Mouse (Mus musculus) kidney, embryonic 16.5 days (tissue): ENCODE measurements around the gene Polr1e. TPM values are rescaled to one million over a fixed set of nuclear protein-coding genes. Genes with fewer than 3 reads are reported as not detected.
"Not testable (repeated sequence)": the region's sequence is repeated elsewhere in the genome, so short reads cannot be mapped to it uniquely, and the experiment has no call there.

Source experiments
- ATAC-seq: fragments of 200-750 bp; cut with Nextera tagmentation; 2 replicates; pipeline ENCODE4 v1.8.0; 2017; ENCODE audit warnings: moderate TSS enrichment; ENCODE audit not compliant: low FRiP score, low TSS enrichment
- H3K27ac ChIP-seq: fragments of 300-500 bp; sonication (generic); 2 replicates; pipeline ENCODE4 v1.5.1; 2014; ENCODE audit warnings: low read length
- H3K27me3 ChIP-seq: fragments of 300-500 bp; sonication (generic); 2 replicates; pipeline ENCODE4 v1.6.1; 2014; ENCODE audit warnings: low read length, control low read depth, mixed read lengths; ENCODE audit not compliant: insufficient read depth
- H3K36me3 ChIP-seq: fragments of 300-500 bp; sonication (generic); 2 replicates; pipeline ENCODE4 v1.6.1; 2014; ENCODE audit warnings: low read length, control low read depth, mixed read lengths; ENCODE audit not compliant: insufficient read depth
- H3K4me1 ChIP-seq: fragments of 300-500 bp; sonication (generic); 2 replicates; pipeline ENCODE4 v1.6.1; 2014; ENCODE audit warnings: low read length, control low read depth, mixed read lengths; ENCODE audit not compliant: insufficient read depth
- H3K4me2 ChIP-seq: fragments of 300-500 bp; sonication (generic); replicated peaks from 2 replicates; pipeline ENCODE4 v1.6.1; 2014; ENCODE audit warnings: low read depth, low read length
- H3K4me3 ChIP-seq: fragments of 300-500 bp; sonication (generic); 2 replicates; pipeline ENCODE4 v1.5.1; 2014; ENCODE audit warnings: mild to moderate bottlenecking, low read length
- H3K9ac ChIP-seq: fragments of 300-500 bp; sonication (generic); replicated peaks from 2 replicates; pipeline ENCODE4 v1.6.1; 2014; ENCODE audit warnings: low read length
- H3K9me3 ChIP-seq: fragments of 300-500 bp; sonication (generic); 2 replicates; pipeline ENCODE4 v1.6.1; 2016; ENCODE audit warnings: low read length, control low read depth
- WGBS: fragments of 180-500 bp; shearing (Covaris S2); extraction: QIAGEN DNeasy Blood & Tissue Kit; methylation state at CpG from one replicate; pipeline ENCODE4 v1.1.7; 2014; 5-methylcytosine and 5-hydroxymethylcytosine counted together
- polyA plus RNA-seq: library from polyadenylated mRNA; unstranded; fragments of >200 nt; fragmentation: Nextera tagmentation; extraction: Ambion mirVana; gene quantifications from 2 replicates; pipeline ENCODE4 v1.2.1, GENCODE M21; 2015

The Polr1e gene
- polyA plus RNA-seq, 1 experiment from 2014 or later: 39.9 TPM

DNA sequence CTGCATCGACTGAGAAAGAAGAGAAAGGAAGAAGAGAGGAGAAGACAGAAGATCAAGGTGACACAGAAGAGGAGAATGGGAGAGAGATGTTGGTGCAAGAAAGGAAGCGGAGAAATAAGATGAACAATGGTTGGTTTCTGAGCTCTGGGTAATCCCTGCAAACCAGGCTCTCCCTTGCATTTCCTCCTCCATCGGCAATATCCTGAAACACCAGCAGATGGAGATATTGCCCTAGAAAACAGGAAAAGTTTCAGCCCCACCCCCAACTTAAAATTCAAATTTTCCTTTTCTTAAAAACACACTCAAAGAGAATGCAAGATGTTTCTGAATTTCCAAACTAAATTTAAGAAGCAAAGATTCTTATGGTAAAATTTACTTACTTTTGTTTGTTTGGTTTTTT, 2.8 kb upstream of the Polr1e start:
- H3K27me3 ChIP-seq: no peaks in the 10 kb centered on the region
- H3K27ac ChIP-seq: no peak overlapping the region
- H3K9me3 ChIP-seq: no peaks in the 10 kb centered on the region
- 7% methylated on average over 3 of the region's 3 CpGs for WGBS
- H3K9ac ChIP-seq: no peak overlapping the region
- no peak overlapping the region for H3K4me3 ChIP-seq
- no peak overlapping the region for H3K4me2 ChIP-seq
- ATAC-seq: no peak
- H3K4me1 ChIP-seq: peaks cover 27% of the 10 kb centered on the region
- no peaks in the 10 kb centered on the region for H3K36me3 ChIP-seq

DNA sequence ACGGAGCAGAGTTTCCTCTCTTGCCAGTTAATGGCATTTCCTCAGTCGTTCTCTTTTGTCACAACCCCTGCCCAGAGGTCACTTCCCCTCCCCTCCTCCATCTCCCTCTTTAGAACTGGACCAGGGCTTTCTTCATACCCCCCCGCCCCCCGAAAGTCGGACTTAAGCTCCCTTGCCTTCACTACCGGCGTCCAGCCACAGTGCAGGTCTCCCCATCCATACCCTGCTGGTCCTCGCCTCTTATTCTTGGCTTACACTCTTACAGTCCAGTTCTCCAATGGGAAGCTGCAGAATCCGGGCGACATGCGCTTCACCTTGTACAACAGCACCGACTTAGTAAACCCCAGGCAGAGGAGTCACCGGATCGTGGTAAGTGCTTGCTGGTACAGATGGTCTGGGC, 626 bp downstream of the Polr1e start:
- Histone ChIP-seq H3K9ac (peak overlapping the region; percentile 67), H3K36me3 (peaks cover 9% of the 10 kb centered on the region; the same call in 1 of the 2 replicates), H3K27ac (no peak overlapping the region), H3K27me3 (no peaks in the 10 kb centered on the region), H3K9me3 (no peaks in the 10 kb centered on the region), H3K4me1 (peaks cover 13% of the 10 kb centered on the region), H3K4me3 (peak overlapping the region; percentile 67), H3K4me2 (peak overlapping the region; percentile 94)
- WGBS: under 1% methylated on average over 14 of the region's 14 CpGs
- peak; percentile 21; the same call in 1 of the 2 replicates for ATAC-seq

DNA sequence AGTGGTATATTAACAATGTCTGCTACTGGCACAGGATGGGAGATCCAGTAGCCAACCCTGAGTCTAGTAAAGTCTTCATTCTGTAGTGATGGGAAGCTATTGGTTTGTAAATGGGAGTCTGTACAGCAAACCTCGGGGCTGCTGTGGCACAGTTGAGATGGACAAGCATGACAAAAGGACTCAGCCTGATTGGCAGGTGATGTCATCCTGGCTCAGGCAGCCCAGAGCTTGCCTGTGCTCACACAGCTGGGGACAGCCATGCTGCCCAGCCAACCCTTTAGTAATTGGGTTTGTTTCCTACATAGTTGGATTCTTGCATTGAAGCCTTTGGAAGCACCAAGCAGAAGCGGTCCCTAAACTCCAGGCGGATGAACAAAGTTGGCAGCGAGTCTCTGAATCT, 8.1 kb downstream of the Polr1e start:
- H3K27ac ChIP-seq: no peak overlapping the region
- H3K9ac ChIP-seq: no peak overlapping the region
- no peak for ATAC-seq
- H3K9me3 ChIP-seq: no peaks in the 10 kb centered on the region
- H3K36me3 ChIP-seq: peaks cover 37% of the 10 kb centered on the region
- no peak overlapping the region for H3K4me2 ChIP-seq
- no peaks in the 10 kb centered on the region for H3K4me1 ChIP-seq
- H3K4me3 ChIP-seq: no peak overlapping the region
- WGBS: 89% methylated on average over 4 of the region's 4 CpGs
- H3K27me3 ChIP-seq: no peaks in the 10 kb centered on the region

DNA sequence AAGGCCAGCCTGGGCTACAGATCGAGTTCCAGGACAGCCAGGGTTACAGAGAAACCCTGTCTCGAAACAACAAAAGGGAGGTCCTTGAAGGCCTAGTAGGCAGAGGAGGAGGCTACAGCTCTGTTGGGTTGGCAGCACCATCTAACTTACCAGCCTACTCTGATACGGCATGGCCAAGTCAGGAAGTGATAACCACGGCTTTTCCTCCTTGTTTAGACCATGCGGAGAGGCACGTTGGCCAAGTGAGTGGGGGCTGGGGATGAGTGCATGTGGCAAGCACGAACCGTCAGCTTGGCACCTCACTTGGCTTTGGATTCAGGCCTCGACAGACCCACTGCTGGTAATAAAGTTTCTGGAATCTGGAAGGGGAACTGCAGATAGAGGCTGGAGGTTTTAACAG, 14.2 kb downstream of the Polr1e start:
- peaks cover 47% of the 10 kb centered on the region for H3K36me3 ChIP-seq
- no peaks in the 10 kb centered on the region for H3K27me3 ChIP-seq
- no peak overlapping the region for H3K4me2 ChIP-seq
- H3K27ac ChIP-seq: no peak overlapping the region
- H3K9me3 ChIP-seq: no peaks in the 10 kb centered on the region
- WGBS: 90% methylated on average over 9 of the region's 9 CpGs
- peaks cover 10% of the 10 kb centered on the region; the same call in 1 of the 2 replicates for H3K4me1 ChIP-seq
- no peak overlapping the region for H3K9ac ChIP-seq
- no peak for ATAC-seq
- H3K4me3 ChIP-seq: no peak overlapping the region

DNA sequence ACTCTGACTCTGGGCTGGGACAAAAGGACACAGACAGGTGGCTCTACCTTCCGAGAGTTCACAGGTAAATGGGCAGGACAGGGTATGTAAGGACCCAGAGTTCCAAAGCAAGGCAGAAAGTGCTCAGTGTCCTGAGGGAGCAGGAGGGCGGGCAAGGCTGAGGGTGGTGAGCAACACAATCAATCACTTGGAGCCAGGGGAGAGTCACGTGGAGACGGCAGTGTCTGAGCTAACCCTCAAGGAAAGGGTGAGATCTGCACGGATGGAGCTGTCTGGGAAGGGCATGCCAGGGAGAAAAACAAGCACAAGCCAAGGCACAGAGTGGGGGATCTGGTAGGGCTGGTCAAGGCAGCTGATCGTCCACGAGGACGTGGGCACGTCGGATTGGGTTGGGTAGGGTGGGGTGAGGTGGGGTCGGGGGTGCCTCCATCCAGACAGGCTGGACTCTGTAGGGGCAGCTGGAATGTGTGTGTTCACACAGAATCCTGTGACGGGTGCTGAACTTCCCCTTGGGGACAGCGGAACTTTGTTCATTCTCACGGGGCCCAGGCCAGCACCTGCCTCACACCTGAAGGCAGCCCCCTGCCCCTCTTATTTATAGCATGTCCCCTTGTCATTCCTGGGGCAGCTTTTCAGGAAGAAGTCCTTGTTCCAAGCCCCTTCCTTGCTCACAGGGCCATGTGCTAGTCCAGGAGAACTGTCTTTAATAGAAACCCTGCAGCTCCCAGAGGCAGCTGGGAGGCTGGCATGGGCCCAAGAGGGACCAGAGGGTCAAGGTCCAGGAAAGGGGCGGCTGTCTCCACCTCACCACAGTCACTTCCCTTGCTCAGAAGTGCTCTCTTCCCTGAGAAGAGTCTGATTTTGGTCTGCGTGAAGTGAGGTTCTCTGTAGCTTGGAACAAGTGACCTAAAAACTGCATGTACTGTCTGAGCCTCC, 16.6 kb downstream of the Polr1e start:
- no peak overlapping the region for H3K4me3 ChIP-seq
- no peaks in the 10 kb centered on the region for H3K27me3 ChIP-seq
- H3K9me3 ChIP-seq: no peaks in the 10 kb centered on the region
- peak; percentile 61; the same call in 1 of the 2 replicates for ATAC-seq
- peaks cover 39% of the 10 kb centered on the region for H3K36me3 ChIP-seq
- no peak overlapping the region for H3K4me2 ChIP-seq
- H3K4me1 ChIP-seq: peaks cover 10% of the 10 kb centered on the region; the same call in 1 of the 2 replicates
- WGBS: 66% methylated on average over 16 of the region's 16 CpGs
- H3K27ac ChIP-seq: peak overlapping the region; percentile 43
- no peak overlapping the region for H3K9ac ChIP-seq

DNA sequence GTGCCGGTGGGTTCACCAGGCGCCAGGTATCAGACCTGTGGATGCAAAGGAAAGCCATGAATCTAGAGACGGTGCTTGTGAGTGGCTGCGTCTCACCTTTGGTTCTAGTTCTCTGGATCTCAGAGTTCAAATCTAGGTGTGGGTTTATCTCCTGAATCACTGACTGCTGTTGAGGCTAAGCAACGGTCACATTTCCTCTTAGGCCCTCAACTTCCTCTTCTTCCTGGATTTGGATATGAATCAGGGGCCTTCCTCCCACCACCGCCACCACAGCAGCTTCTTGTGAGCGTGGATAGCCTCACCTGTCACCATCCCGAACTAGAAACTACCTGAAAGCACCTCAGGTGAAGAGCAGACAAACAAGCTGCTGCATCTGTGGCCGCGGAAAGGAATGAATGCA, 17.7 kb downstream of the Polr1e start:
- Histone ChIP-seq H3K4me2 (no peak overlapping the region), H3K4me3 (no peak overlapping the region), H3K4me1 (peaks cover 10% of the 10 kb centered on the region; the same call in 1 of the 2 replicates), H3K9me3 (no peaks in the 10 kb centered on the region), H3K9ac (no peak overlapping the region), H3K36me3 (peaks cover 43% of the 10 kb centered on the region), H3K27me3 (no peaks in the 10 kb centered on the region), H3K27ac (no peak overlapping the region)
- WGBS: 91% methylated on average over 10 of the region's 10 CpGs
- ATAC-seq: no peak

DNA sequence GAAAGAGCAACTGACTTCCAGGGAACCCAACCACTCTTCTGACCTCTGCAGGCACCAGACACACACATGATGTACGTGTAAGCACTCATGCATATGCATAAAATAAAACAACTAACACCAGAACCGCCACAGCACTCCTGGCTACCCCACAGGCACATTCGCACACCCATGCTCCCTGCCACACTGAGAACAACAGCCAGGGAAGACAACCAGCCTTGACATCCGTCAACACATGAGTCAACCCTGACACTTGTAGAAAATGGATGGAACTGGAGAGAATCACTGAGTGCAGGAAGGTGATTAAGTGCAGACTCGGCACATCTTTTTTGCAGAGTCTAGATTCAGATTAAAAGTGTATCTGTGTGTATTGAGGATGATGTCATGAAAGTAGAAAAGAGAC, 18.2 kb downstream of the Polr1e start:
- no peak for ATAC-seq
- Histone ChIP-seq H3K27me3 (no peaks in the 10 kb centered on the region), H3K4me3 (no peak overlapping the region), H3K27ac (no peak overlapping the region), H3K9ac (no peak overlapping the region), H3K4me1 (peaks cover 10% of the 10 kb centered on the region; the same call in 1 of the 2 replicates), H3K9me3 (no peaks in the 10 kb centered on the region), H3K4me2 (no peak overlapping the region), H3K36me3 (peaks cover 43% of the 10 kb centered on the region)
- WGBS: 80% methylated on average over 5 of the region's 5 CpGs

DNA sequence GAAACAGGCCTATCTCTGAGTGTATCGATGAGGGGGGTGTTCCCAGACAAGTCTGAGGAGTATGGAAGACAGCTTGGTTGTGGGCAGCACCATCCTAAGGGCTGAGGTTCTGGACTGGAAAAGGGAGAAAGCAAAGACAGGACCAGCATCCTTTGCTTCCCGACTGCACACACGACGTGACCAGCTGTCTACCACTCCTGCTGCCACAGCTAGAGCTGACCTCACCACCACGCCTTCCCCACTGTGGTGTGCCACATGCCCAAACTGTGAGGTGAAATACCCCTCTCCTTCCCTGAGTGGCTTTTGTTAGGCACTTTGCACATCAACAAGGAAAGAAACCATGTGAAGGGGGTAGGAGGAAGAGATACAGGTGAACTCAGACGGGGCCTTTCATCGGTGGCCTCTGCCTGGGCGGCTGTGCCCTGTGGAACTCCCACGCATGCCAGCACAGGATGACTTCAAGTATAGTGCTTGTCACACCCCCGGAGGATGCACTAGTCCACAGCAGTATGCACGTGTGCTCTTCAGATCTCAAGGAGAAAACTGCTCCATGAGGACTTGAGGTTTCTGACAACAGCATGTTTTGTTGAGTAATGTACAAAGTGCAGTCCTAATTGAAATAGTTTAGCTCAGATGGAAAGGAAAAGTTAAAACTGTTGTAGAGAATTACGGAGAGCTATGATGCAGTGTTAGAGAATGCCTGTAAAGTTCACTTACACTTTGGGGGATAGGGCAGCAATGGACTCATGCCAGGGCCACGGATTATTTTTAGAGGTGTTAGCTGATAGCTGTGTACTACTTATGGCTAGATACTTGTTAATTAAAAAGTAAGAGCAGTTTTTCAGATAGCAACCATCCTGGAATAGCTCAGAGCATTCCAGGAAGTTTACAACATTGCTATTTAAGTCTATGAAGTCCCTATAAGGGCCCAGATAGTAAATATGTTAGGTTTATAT, 19.4 kb downstream of the Polr1e start:
- 73% methylated on average over 13 of the region's 13 CpGs for WGBS
- Histone ChIP-seq H3K4me3 (no peak overlapping the region), H3K4me2 (no peak overlapping the region), H3K27me3 (no peaks in the 10 kb centered on the region), H3K4me1 (peaks cover 10% of the 10 kb centered on the region; the same call in 1 of the 2 replicates), H3K36me3 (peaks cover 34% of the 10 kb centered on the region), H3K27ac (no peak overlapping the region), H3K9me3 (no peaks in the 10 kb centered on the region), H3K9ac (no peak overlapping the region)
- no peak for ATAC-seq

DNA sequence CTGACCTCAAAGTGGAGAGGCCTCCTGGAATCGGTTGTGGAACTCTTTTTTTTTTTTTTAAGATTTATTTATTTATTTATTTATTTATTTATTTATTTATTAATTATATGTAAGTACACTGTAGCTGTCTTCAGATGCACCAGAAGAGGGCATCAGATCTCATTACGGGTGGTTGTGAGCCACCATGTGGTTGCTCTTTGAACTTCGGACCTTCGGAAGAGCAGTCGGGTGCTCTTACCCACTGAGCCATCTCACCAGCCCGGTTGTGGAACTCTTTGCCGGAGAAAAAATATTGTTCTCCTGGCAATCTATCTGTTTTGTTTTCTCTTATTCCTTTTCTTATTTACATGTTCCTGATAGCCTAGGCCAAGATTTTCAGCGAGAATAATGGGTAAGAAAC, 20.5 kb downstream of the Polr1e start:
- peaks cover 29% of the 10 kb centered on the region for H3K36me3 ChIP-seq
- not testable (repeated sequence) for ATAC-seq, H3K27me3 ChIP-seq, H3K27ac ChIP-seq, H3K9ac ChIP-seq, H3K4me2 ChIP-seq, H3K9me3 ChIP-seq, H3K4me3 ChIP-seq, H3K4me1 ChIP-seq
- WGBS: 63% methylated on average over 8 of the region's 8 CpGs
